Mouse (Mus musculus): Measurements from ENCODE around the gene Tubb4a. TPM values are rescaled to one million over a fixed set of nuclear protein-coding genes. Genes with fewer than 3 reads are reported as not detected.

Gene Tubb4a
- 0.77 and 0.89 TPM in 2 replicates for polyA plus RNA-seq (2015; fragmentation: Nextera tagmentation; extraction: Ambion mirVana)

GRCm38 (mm10) chr17:57087049-57087832 is at the start of gene Tubb4a:
TSS of gene Tubb4a (minus strand) at chr17:57087782.

DNA sequence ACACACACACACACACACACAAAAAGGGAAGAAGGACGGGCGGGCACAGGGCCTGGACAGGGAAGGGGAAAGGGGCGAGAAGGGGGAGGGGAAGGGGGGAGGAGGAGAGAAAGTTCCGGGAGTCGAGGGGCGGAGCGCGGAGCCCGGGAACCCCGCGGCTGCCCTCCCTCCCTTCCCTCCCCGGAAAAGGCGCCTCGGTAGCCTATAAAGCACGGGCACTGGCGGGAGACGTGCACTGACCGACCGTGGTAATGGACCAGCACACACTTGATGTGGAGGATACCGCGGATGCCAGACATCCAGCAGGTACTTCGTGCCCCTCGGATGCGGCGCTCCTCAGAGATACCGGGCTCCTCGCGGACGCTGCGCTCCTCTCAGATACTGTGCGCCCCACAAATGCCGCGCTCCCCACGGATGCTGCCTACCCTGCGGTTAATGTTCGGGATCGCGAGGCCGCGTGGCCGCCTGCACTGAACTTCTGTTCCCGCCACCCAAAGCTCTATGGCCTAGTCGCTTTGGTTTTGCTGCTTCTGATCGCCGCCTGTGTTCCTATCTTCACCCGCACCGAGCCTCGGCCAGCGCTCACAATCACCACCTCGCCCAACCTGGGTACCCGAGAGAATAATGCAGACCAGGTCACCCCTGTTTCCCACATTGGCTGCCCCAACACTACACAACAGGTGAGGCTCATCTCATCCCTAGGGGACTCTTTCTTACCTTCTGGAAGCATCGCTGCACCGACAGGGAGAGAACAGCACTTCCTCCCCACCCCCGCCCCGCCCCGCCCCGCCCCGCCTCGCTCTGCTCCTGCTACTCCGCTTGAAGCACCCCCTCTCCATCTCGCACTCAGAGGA is 17.8 kb upstream of the Tubb4a start, which contains the start of gene Tnfsf9:
TSS of gene Tnfsf9 (plus strand) at position 145 of the 854 bp plus-strand sequence.

GRCm38 (mm10) chr17:57078336-57078735 is 9.2 kb downstream of the Tubb4a start, which contains the start of gene Dennd1c:
TSS of gene Dennd1c (minus strand) at chr17:57078514.

DNA sequence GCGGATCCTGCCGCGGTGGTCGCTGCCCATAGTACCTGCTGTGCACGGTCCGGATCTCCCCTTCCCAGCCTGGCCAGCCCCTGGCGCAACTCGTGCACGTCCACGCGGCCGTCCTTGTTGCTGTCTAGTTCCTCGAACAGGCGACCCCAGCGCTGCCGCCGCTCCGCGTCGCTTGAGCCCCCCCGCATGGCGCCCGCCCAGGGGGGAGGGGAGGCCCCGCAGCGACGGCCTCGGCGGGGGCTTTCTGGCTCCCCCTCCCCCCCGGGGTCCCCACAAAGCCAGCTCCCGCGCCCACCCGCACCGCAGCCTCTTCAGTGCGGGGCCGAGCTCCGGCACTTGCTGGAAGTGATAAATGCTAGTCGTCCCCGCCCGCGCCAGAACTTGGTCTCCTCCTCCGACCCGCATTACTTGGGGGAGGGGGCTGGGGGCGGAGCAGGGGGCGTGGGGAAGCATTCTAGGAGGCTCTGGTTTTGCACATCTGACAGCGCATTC is 28.1 kb downstream of the Tubb4a start, which contains the start of gene Slc25a23:
TSS of gene Slc25a23 (minus strand) at position 378 of the 492 bp plus-strand sequence.

GRCm38 (mm10) chr17:57058891-57059485 is 28.6 kb downstream of the Tubb4a start, which contains the start of gene Crb3:
TSS of gene Crb3 (plus strand) at chr17:57059105.

DNA sequence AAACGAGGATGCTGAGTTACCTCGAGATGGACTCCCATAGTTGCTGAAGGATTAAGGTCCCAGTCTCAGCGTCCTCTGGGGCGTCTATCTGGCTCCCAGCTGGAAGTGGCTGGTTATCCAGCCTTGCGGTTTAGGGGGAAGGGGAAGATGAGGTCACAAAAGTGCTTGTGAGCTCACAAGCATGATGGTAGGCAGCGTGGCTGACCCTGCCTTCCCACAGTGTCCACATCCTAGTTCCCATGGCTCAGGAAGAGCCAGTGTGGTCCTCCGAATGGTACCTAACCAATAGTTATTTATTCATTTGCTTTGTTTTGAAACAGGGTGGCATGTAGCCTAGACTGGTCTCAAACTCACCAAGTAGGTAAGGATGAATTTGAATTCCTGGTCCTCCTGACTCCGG is 46.0 kb downstream of the Tubb4a start, which contains the start of gene Slc25a41:
TSS of gene Slc25a41 (minus strand) at position 101 of the 400 bp plus-strand sequence.

GRCm38 (mm10) chr17:57030931-57031660 is 56.5 kb downstream of the Tubb4a start, which contains the start of gene Khsrp:
TSS of gene Khsrp (minus strand) at chr17:57031522.

Other genes starting within 250 kb of the Tubb4a start
- not detected in 2 replicates for gene Acsbg2, start 213.3 kb downstream of the Tubb4a start, polyA plus RNA-seq (2015; fragmentation: Nextera tagmentation; extraction: Ambion mirVana)
- gene 1700061G19Rik, start 212.3 kb downstream of the Tubb4a start, polyA plus RNA-seq (2015; fragmentation: Nextera tagmentation; extraction: Ambion mirVana), result 0.14 and 0.29 TPM in 2 replicates
- 8.9 and 9.8 TPM in 2 replicates for gene Mllt1, start 152.4 kb downstream of the Tubb4a start, polyA plus RNA-seq (2015; fragmentation: Nextera tagmentation; extraction: Ambion mirVana)
- not detected in 2 replicates for gene Acer1, start 105.7 kb downstream of the Tubb4a start, polyA plus RNA-seq (2015; fragmentation: Nextera tagmentation; extraction: Ambion mirVana)
- 88.8 and 89.3 TPM in 2 replicates for gene Clpp, start 97.5 kb downstream of the Tubb4a start, polyA plus RNA-seq (2015; fragmentation: Nextera tagmentation; extraction: Ambion mirVana)
- gene Alkbh7, start 90.4 kb downstream of the Tubb4a start, polyA plus RNA-seq (2015; fragmentation: Nextera tagmentation; extraction: Ambion mirVana), result 20.8 and 25.9 TPM in 2 replicates
- not detected in 2 replicates for gene Pspn, start 87.8 kb downstream of the Tubb4a start, polyA plus RNA-seq (2015; fragmentation: Nextera tagmentation; extraction: Ambion mirVana)
- 70.2 and 72.7 TPM in 2 replicates for gene Gtf2f1, start 76.5 kb downstream of the Tubb4a start, polyA plus RNA-seq (2015; fragmentation: Nextera tagmentation; extraction: Ambion mirVana)
- gene Gm17949, start 76.3 kb downstream of the Tubb4a start, polyA plus RNA-seq (2015; fragmentation: Nextera tagmentation; extraction: Ambion mirVana), result 0.40 and 0.46 TPM in 2 replicates
- gene Khsrp, start 56.3 kb downstream of the Tubb4a start, polyA plus RNA-seq (2015; fragmentation: Nextera tagmentation; extraction: Ambion mirVana), result 42.5 and 45.4 TPM in 2 replicates
- not detected in 2 replicates for gene Slc25a41, start 46.1 kb downstream of the Tubb4a start, polyA plus RNA-seq (2015; fragmentation: Nextera tagmentation; extraction: Ambion mirVana)
- 0.24 and 0.52 TPM in 2 replicates for gene Crb3, start 28.7 kb downstream of the Tubb4a start, polyA plus RNA-seq (2015; fragmentation: Nextera tagmentation; extraction: Ambion mirVana)
- 1.1 TPM in 2 replicates for gene Slc25a23, start 27.9 kb downstream of the Tubb4a start, polyA plus RNA-seq (2015; fragmentation: Nextera tagmentation; extraction: Ambion mirVana)
- gene Dennd1c, start 9.3 kb downstream of the Tubb4a start, polyA plus RNA-seq (2015; fragmentation: Nextera tagmentation; extraction: Ambion mirVana), result 15.9 and 16.7 TPM in 2 replicates
- 1.6 and 1.8 TPM in 2 replicates for gene Tnfsf9, start 17.5 kb upstream of the Tubb4a start, polyA plus RNA-seq (2015; fragmentation: Nextera tagmentation; extraction: Ambion mirVana)
- gene Cd70, start 62.0 kb upstream of the Tubb4a start, polyA plus RNA-seq (2015; fragmentation: Nextera tagmentation; extraction: Ambion mirVana), result not detected in 2 replicates
- 3.9 and 4.3 TPM in 2 replicates for gene Tnfsf14, start 106.4 kb upstream of the Tubb4a start, polyA plus RNA-seq (2015; fragmentation: Nextera tagmentation; extraction: Ambion mirVana)
- gene C3, start 140.4 kb upstream of the Tubb4a start, polyA plus RNA-seq (2015; fragmentation: Nextera tagmentation; extraction: Ambion mirVana), result 29.6 and 30.5 TPM in 2 replicates
- 20.4 and 24.2 TPM in 2 replicates for gene Gpr108, start 160.7 kb upstream of the Tubb4a start, polyA plus RNA-seq (2015; fragmentation: Nextera tagmentation; extraction: Ambion mirVana)
- gene Trip10, start 161.7 kb upstream of the Tubb4a start, polyA plus RNA-seq (2015; fragmentation: Nextera tagmentation; extraction: Ambion mirVana), result 10.1 and 12.3 TPM in 2 replicates
- 17.0 and 24.6 TPM in 2 replicates for gene Vav1, start 191.3 kb upstream of the Tubb4a start, polyA plus RNA-seq (2015; fragmentation: Nextera tagmentation; extraction: Ambion mirVana)